Comparison of ENCODE assay signal across 8 mouse cellular contexts in the genomic region with DNA sequence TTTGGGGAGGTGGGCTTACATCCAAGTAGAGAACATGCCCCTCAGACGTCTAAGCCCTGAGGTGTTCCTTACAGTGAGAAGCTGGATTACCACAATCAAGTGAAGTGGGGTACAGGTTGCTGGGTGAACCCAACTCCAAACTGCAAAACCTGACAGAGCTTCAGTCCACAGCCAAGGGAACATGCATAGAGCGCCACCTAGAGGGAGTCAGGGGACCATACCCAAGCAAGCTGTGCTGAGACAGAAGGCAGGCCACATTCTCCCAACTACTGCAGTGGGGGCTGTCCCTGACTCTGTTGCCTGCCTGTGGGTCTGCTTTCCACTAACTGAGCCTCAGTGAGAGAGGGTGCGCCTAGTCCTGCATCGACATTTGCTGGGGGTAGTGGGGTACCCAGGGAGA. TPM values are rescaled to one million over a fixed set of nuclear protein-coding genes. Genes with fewer than 3 reads are reported as not detected.
DNase-seq lines count a peak whose midpoint lies in the region; ATAC-seq and TF ChIP-seq lines count a peak whose summit lies in the region.

No protein-coding gene starts in this region.

- H3K4me1 ChIP-seq in ES-Bruce4 (ENCODE audit: control insufficient read depth, insufficient read depth, low read length): no peaks in the 10 kb centered on the region
- 0 out of 2 replicates have a peak, but pooled peaks cover 4% of the 10 kb centered on the region for H3K4me1 ChIP-seq in forebrain, embryonic 10.5 days
- H3K4me1 ChIP-seq in neural tube, embryonic 14.5 days (ENCODE audit: control insufficient read depth, insufficient read depth, low read length): 0 out of 2 replicates have a peak, but pooled peaks cover 5% of the 10 kb centered on the region

- H3K27me3 ChIP-seq in ES-Bruce4 (ENCODE audit: control insufficient read depth, insufficient read depth, low read length, poor library complexity, severe bottlenecking): no peaks in the 10 kb centered on the region
- H3K27me3 ChIP-seq in forebrain, embryonic 10.5 days (ENCODE audit: poor library complexity, severe bottlenecking): peaks cover 6% of the 10 kb centered on the region
- H3K27me3 ChIP-seq in neural tube, embryonic 14.5 days (ENCODE audit: control insufficient read depth, insufficient read depth, low read length): no peaks in the 10 kb centered on the region

- DNase-seq in WW6 (ENCODE audit: low read depth, low spot score): peak; percentile 42
- peak; percentile 58 for DNase-seq in forebrain, embryonic 10.5 days (ENCODE audit: extremely low spot score, low spot score)
- peak; percentile 37 to 62 for DNase-seq in heart, postnatal 36 days
- DNase-seq in layer of hippocampus, adult 18-20 months (ENCODE audit: low spot score in 2 of 2): peak; percentile 56 to 79
- DNase-seq in lung, adult 18-20 months: peak; percentile 29 to 32
- no peak for DNase-seq in spleen, adult 18-20 months

- peak; percentile 59; the same call in 1 of the 2 replicates for ATAC-seq in neural tube, embryonic 14.5 days (ENCODE audit: low read depth)

- H3K9me3 ChIP-seq in ES-Bruce4 (replicated peaks; ENCODE audit: control insufficient read depth, insufficient read depth, low read length, poor library complexity, severe bottlenecking): no peaks in the 10 kb centered on the region
- H3K9me3 ChIP-seq in forebrain, embryonic 10.5 days: no peaks in the 10 kb centered on the region
- H3K9me3 ChIP-seq in neural tube, embryonic 14.5 days (ENCODE audit: control insufficient read depth, low read length): no peaks in the 10 kb centered on the region

- H3K4me3 ChIP-seq in ES-Bruce4 (ENCODE audit: low read depth, low read length): no peak overlapping the region
- no peak overlapping the region for H3K4me3 ChIP-seq in forebrain, embryonic 10.5 days
- H3K4me3 ChIP-seq in neural tube, embryonic 14.5 days (ENCODE audit: low read depth, low read length): no peak overlapping the region

- peak; percentile 88 for TF ChIP-seq CTCF in ES-Bruce4 (IDR thresholded peaks at IDR 0.05; ENCODE audit: low read depth, low read length)

- TF ChIP-seq EP300 in ES-Bruce4 (IDR thresholded peaks at IDR 0.05; ENCODE audit: insufficient read depth, low read depth, low read length): no peak

- TF ChIP-seq POLR2A in ES-Bruce4 (IDR thresholded peaks at IDR 0.05; ENCODE audit: insufficient read depth, low read length): no peak

- H3K27ac ChIP-seq in ES-Bruce4 (ENCODE audit: insufficient read depth, low read length): no peak overlapping the region
- no peak overlapping the region for H3K27ac ChIP-seq in forebrain, embryonic 10.5 days
- H3K27ac ChIP-seq in neural tube, embryonic 14.5 days (ENCODE audit: low read depth, low read length): no peak overlapping the region

- intact Hi-C loops in heart, postnatal 36 days (cut with DNase I): loop anchor here (1.0 to 10.0 kb wide), 3 partner anchors 171 to 1973 kb away; a partner anchor contains a TSS

- no peaks in the 10 kb centered on the region for H3K36me3 ChIP-seq in ES-Bruce4 (ENCODE audit: control insufficient read depth, insufficient read depth, low read length, poor library complexity, severe bottlenecking)
- H3K36me3 ChIP-seq in forebrain, embryonic 10.5 days (replicated peaks): no peaks in the 10 kb centered on the region
- no peaks in the 10 kb centered on the region for H3K36me3 ChIP-seq in neural tube, embryonic 14.5 days (ENCODE audit: control insufficient read depth, insufficient read depth, low read length)

- no peak overlapping the region for H3K9ac ChIP-seq in ES-Bruce4 (ENCODE audit: low read depth, poor library complexity, severe bottlenecking)
- H3K9ac ChIP-seq in neural tube, embryonic 14.5 days (replicated peaks; ENCODE audit: low read depth, low read length): no peak overlapping the region

- no peak overlapping the region for H3K4me2 ChIP-seq in neural tube, embryonic 14.5 days (ENCODE audit: low read depth, low read length)

- 16% methylated on average over 4 of the region's 4 CpGs for WGBS in forebrain, embryonic 10.5 days
- 21% methylated on average over 4 of the region's 4 CpGs for WGBS in neural tube, embryonic 14.5 days

RNA-seq across cellular contexts. Expression of a gene that starts 10.4 kb away (rescaled TPM):
- not detected in 2 replicates for polyA plus RNA-seq in ES-Bruce4 (2011; ENCODE audit: insufficient read depth, insufficient read length, low read depth, missing spikeins)
- 0.23 and 0.53 TPM in 2 replicates for polyA plus RNA-seq in forebrain, embryonic 10.5 days (2016; fragmentation: Nextera tagmentation; extraction: Ambion mirVana)
- total RNA-seq in heart, postnatal 36 days (2021): not detected
- 10 to 100 TPM; 23.4 to 29.0 TPM for total RNA-seq in layer of hippocampus, adult 18-20 months (2021)
- 4.4 and 5.1 TPM in 2 replicates for polyA plus RNA-seq in neural tube, embryonic 14.5 days (2014; fragmentation: Nextera tagmentation; extraction: Ambion mirVana)

RNA-seq across cellular contexts. Expression of a gene that starts 51.0 kb away (rescaled TPM):
- 20.7 and 22.4 TPM in 2 replicates for polyA plus RNA-seq in ES-Bruce4 (2011; ENCODE audit: insufficient read depth, insufficient read length, low read depth, missing spikeins)
- 19.3 and 20.8 TPM in 2 replicates for polyA plus RNA-seq in forebrain, embryonic 10.5 days (2016; fragmentation: Nextera tagmentation; extraction: Ambion mirVana)
- total RNA-seq in heart, postnatal 36 days (2021): 10 to 100 TPM; 14.2 to 15.3 TPM
- total RNA-seq in layer of hippocampus, adult 18-20 months (2021): 10 to 100 TPM; 15.7 to 17.3 TPM
- 27.1 and 34.2 TPM in 2 replicates for polyA plus RNA-seq in neural tube, embryonic 14.5 days (2014; fragmentation: Nextera tagmentation; extraction: Ambion mirVana)

Comparison
In these comparisons a context has a peak if more than half of its experiments do, and no peak if none do; other contexts are left out.
1. DNase-seq: peak in WW6 (single experiment), forebrain, embryonic 10.5 days (single experiment), heart, postnatal 36 days (2 of 2), layer of hippocampus, adult 18-20 months (2 of 2) and lung, adult 18-20 months (2 of 2); none in spleen, adult 18-20 months (0 of 2).